Mouse (Mus musculus): Measurements from ENCODE around the gene Cfi.

DNA sequence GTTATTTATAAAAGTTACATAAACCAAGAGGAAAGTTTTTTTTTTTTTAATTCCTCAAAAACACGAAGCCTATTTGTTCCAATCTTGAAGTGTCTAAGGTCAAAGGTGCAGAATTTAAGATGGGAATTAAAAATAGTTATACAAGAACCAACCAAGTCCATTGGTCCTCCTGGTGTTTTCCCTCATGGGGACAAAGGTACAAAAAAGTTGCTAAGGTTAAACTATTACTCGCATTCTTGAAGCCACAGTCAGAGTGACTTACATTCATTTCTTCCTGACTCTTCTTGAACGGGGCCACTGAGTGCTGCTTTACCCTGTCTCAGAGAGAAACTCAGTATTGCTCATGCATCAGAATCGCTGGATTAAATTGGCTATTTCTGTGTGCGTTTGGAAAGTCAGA lies 38.3 kb upstream of the Cfi start:
- TF ChIP-seq CTCF (IDR thresholded peaks at IDR 0.05; ENCODE audit: borderline replicate concordance, insufficient read depth, low read length) = no peak
- no peak for TF ChIP-seq POLR2A (IDR thresholded peaks at IDR 0.05; ENCODE audit: low read depth, low read length)
